Mouse (Mus musculus) frontal cortex, adult 2 months (tissue): ENCODE results near the gene Aamp. TPM values are rescaled to one million over a fixed set of nuclear protein-coding genes. Genes with fewer than 3 reads are reported as not detected.
"Not testable (repeated sequence)": the region's sequence is repeated elsewhere in the genome, so short reads cannot be mapped to it uniquely, and the experiment has no call there.

Experiments used
- DNase-seq, 2 experiments: peaks; one replicate each; pipeline ENCODE4 v3.0.0; 2022; ENCODE audit warnings: low spot score in 1 of 2; ENCODE audit errors: extremely low spot score in 1 of 2
- polyA plus RNA-seq: library from polyadenylated mRNA; depleted of rRNA; stranded (reverse); fragments of >200 nt; gene quantifications from 2 replicates; pipeline ENCODE4 v1.2.3, GENCODE M21; 2012

Gene Aamp
- polyA plus RNA-seq, 1 experiment = 182 TPM

GRCm38 (mm10) chr1:74302229-74302628, 17.7 kb upstream of the Aamp start:
- DNase-seq = no peak

GRCm38 (mm10) chr1:74300347-74301110, 16.0 kb upstream of the Aamp start:
- DNase-seq = no peak

- no peak for DNase-seq
Measured at GRCm38 (mm10) chr1:74298996-74299395, 14.5 kb upstream of the Aamp start.

- DNase-seq = no peak
Measured at GRCm38 (mm10) chr1:74298157-74298750, 13.7 kb upstream of the Aamp start.

- DNase-seq = no peak
Measured at GRCm38 (mm10) chr1:74297269-74297668, 12.7 kb upstream of the Aamp start.

GRCm38 (mm10) chr1:74296477-74296876, 11.9 kb upstream of the Aamp start:
- no peak for DNase-seq

GRCm38 (mm10) chr1:74295456-74296171, 11.1 kb upstream of the Aamp start:
- DNase-seq = peak; percentile 86 to 88

GRCm38 (mm10) chr1:74294733-74295455, 10.4 kb upstream of the Aamp start:
- DNase-seq = no peak

GRCm38 (mm10) chr1:74294090-74294643, 9.6 kb upstream of the Aamp start:
- no peak for DNase-seq

GRCm38 (mm10) chr1:74293306-74293960, 8.9 kb upstream of the Aamp start:
- no peak for DNase-seq

- no peak for DNase-seq
Measured at GRCm38 (mm10) chr1:74292331-74293020, 7.9 kb upstream of the Aamp start.

GRCm38 (mm10) chr1:74290141-74290540, 5.6 kb upstream of the Aamp start:
- no peak for DNase-seq

GRCm38 (mm10) chr1:74289740-74290139, 5.2 kb upstream of the Aamp start:
- DNase-seq = no peak

- no peak for DNase-seq
Measured at GRCm38 (mm10) chr1:74289248-74289647, 4.7 kb upstream of the Aamp start.

GRCm38 (mm10) chr1:74288327-74288726, 3.8 kb upstream of the Aamp start:
- no peak for DNase-seq

- DNase-seq = not testable (repeated sequence)
Measured at GRCm38 (mm10) chr1:74286869-74287607, 2.5 kb upstream of the Aamp start.

GRCm38 (mm10) chr1:74285212-74286010, 873 bp upstream of the Aamp start:
- DNase-seq = peak in 1 of 2 experiments; percentile 28
